Mouse (Mus musculus) embryonic facial prominence, embryonic 11.5 days (tissue): ENCODE data around the gene Olfr461. TPM values are rescaled to one million over a fixed set of nuclear protein-coding genes. Genes with fewer than 3 reads are reported as not detected.

Source experiments
- ATAC-seq: fragments of 200-750 bp; cut with Nextera tagmentation; replicated peaks from 2 replicates; pipeline ENCODE4 v1.8.0; 2017; ENCODE audit warnings: low read depth; ENCODE audit not compliant: insufficient number of reproducible peaks, low FRiP score, low TSS enrichment
- DNase-seq: peaks from one replicate; pipeline ENCODE4 v3.0.0-alpha.2; 2015; ENCODE audit warnings: low spot score
- H3K27ac ChIP-seq: fragments of 300-500 bp; sonication (generic); replicated peaks from 2 replicates; pipeline ENCODE4 v1.5.1; 2014; ENCODE audit warnings: mild to moderate bottlenecking, low read depth, low read length, control low read depth
- H3K27me3 ChIP-seq: fragments of 300-500 bp; sonication (generic); 2 replicates; pipeline ENCODE4 v1.6.1; 2014; ENCODE audit warnings: mild to moderate bottlenecking, low read length, moderate library complexity, mixed read lengths; ENCODE audit not compliant: control insufficient read depth, insufficient read depth
- H3K36me3 ChIP-seq: fragments of 300-500 bp; sonication (generic); replicated peaks from 2 replicates; pipeline ENCODE4 v1.6.1; 2014; ENCODE audit warnings: low read depth, mild to moderate bottlenecking, low read length, moderate library complexity, mixed read lengths; ENCODE audit not compliant: control insufficient read depth, insufficient read depth
- H3K4me1 ChIP-seq: fragments of 300-500 bp; sonication (generic); 2 replicates; pipeline ENCODE4 v1.6.1; 2014; ENCODE audit warnings: low read length, mixed read lengths; ENCODE audit not compliant: control insufficient read depth, insufficient read depth
- H3K4me2 ChIP-seq: fragments of 300-500 bp; sonication (generic); 2 replicates; pipeline ENCODE4 v1.6.1; 2014; ENCODE audit warnings: low read depth, mild to moderate bottlenecking, control low read depth, low read length, moderate library complexity
- H3K4me3 ChIP-seq: fragments of 300-500 bp; sonication (generic); 2 replicates; pipeline ENCODE4 v1.5.1; 2014; ENCODE audit warnings: low read depth, low read length, control low read depth
- H3K9ac ChIP-seq: fragments of 300-500 bp; sonication (generic); replicated peaks from 2 replicates; pipeline ENCODE4 v1.6.1; 2014; ENCODE audit warnings: mild to moderate bottlenecking, control low read depth, low read length
- H3K9me3 ChIP-seq: fragments of 300-500 bp; sonication (generic); replicated peaks from 2 replicates; pipeline ENCODE4 v1.6.1; 2016; ENCODE audit warnings: mild to moderate bottlenecking, low read length, inconsistent platforms, mixed read lengths; ENCODE audit not compliant: control insufficient read depth
- WGBS: fragments of 180-500 bp; shearing (Covaris S2); extraction: QIAGEN DNeasy Blood & Tissue Kit; methylation state at CpG from one replicate; pipeline ENCODE4 v1.1.7; 2014; 5-methylcytosine and 5-hydroxymethylcytosine counted together
- polyA plus RNA-seq: library from polyadenylated mRNA; unstranded; fragments of >200 nt; fragmentation: Nextera tagmentation; extraction: Ambion mirVana; gene quantifications from 2 replicates; pipeline ENCODE4 v1.2.1, GENCODE M21; 2014

The Olfr461 gene
- polyA plus RNA-seq, 1 experiment from 2014 or later: 0.06 TPM

- Histone ChIP-seq H3K4me2 (no peak within 1 kb of the TSS), H3K27ac (no peak within 1 kb of the TSS), H3K9me3 (no peaks in the 10 kb centered on the region), H3K36me3 (no peaks in the 10 kb centered on the region), H3K4me3 (no peak within 1 kb of the TSS), H3K27me3 (no peaks in the 10 kb centered on the region), H3K4me1 (no peaks in the 10 kb centered on the region), H3K9ac (no peak within 1 kb of the TSS)
- 92% methylated on average over 3 of the region's 3 CpGs for WGBS
- DNase-seq: no peak
- ATAC-seq: no peak
Measured at GRCm38 (mm10) chr6:40569187-40569586, 14.3 kb upstream of the Olfr461 start, which contains the start of gene Olfr460. Gene Olfr460 (plus strand): TSS chr6:40569487.

DNA sequence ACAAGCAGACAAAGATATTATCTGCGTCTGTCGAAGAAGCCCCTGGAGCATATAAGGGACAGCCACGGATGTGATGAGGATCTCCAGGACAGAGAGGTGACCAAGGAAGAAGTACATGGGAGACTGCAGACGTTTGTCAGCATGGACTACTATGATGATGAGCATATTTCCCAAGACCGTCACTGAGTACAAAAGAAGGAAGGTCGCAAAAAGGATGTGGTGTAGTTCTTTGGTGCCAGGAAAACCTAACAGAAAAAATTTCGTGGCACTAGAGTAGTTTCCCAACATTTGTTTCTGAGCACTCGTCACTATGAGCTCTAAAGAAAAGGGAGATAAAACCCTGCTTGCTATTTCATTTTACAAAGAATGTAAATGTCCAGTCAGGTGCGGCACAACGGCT is 10.2 kb downstream of the Olfr461 start:
- Histone ChIP-seq H3K27ac (no peak overlapping the region), H3K4me3 (no peak overlapping the region), H3K36me3 (no peaks in the 10 kb centered on the region), H3K9me3 (no peaks in the 10 kb centered on the region), H3K4me1 (no peaks in the 10 kb centered on the region), H3K4me2 (no peak overlapping the region), H3K9ac (no peak overlapping the region), H3K27me3 (no peaks in the 10 kb centered on the region)
- 86% methylated on average over 10 of the region's 10 CpGs for WGBS
- ATAC-seq: no peak
- no peak for DNase-seq

DNA sequence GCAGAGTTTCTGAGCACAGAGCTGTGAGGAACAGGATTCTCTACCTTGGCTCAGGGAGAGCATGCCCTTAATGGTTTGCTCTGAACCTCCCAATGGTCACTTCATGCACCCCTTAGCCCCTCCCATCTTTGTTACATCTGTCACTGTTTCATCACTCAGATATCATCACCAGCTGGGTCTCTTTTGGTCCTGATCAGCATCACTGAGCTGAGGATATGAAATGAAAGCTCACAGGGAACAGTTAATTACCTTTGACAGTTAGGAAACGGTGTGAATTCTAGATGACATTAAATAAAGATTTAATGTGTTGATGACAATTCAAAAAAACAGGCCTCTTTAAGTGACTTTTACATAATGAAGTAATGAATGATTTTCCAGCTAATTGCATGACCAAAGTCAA is 35.4 kb downstream of the Olfr461 start, which contains the start of gene Prss37:
TSS of gene Prss37 (minus strand) at position 101 of the 400 bp plus-strand sequence.
- 76% methylated on average over 1 of the region's 1 CpGs for WGBS
- no peaks in the 10 kb centered on the region for H3K27me3 ChIP-seq
- no peak for ATAC-seq
- no peak within 1 kb of the TSS for H3K9ac ChIP-seq
- H3K4me2 ChIP-seq: no peak within 1 kb of the TSS
- no peaks in the 10 kb centered on the region for H3K36me3 ChIP-seq
- no peak within 1 kb of the TSS for H3K4me3 ChIP-seq
- H3K9me3 ChIP-seq: no peaks in the 10 kb centered on the region
- H3K4me1 ChIP-seq: no peaks in the 10 kb centered on the region
- DNase-seq: no peak
- no peak within 1 kb of the TSS for H3K27ac ChIP-seq

GRCm38 (mm10) chr6:40493229-40493628 is 61.6 kb downstream of the Olfr461 start, which contains the start of gene Tas2r108:
Gene Tas2r108 (plus strand): TSS chr6:40493529.
- no peaks in the 10 kb centered on the region for H3K27me3 ChIP-seq
- DNase-seq (no peak), ATAC-seq (no peak)
- no peak within 1 kb of the TSS for H3K4me3 ChIP-seq
- WGBS: 84% methylated on average over 3 of the region's 3 CpGs
- H3K36me3 ChIP-seq: no peaks in the 10 kb centered on the region
- H3K9ac ChIP-seq: no peak within 1 kb of the TSS
- H3K9me3 ChIP-seq: no peaks in the 10 kb centered on the region
- H3K4me1 ChIP-seq: no peaks in the 10 kb centered on the region
- H3K27ac ChIP-seq: no peak within 1 kb of the TSS
- no peak within 1 kb of the TSS for H3K4me2 ChIP-seq

Other genes starting within 250 kb of the Olfr461 start
- gene Agk, start 229.9 kb downstream of the Olfr461 start, polyA plus RNA-seq: 49.9 and 50.1 TPM in 2 replicates
- 12.6 and 14.1 TPM in 2 replicates for gene E330009J07Rik, start 118.9 kb downstream of the Olfr461 start, polyA plus RNA-seq
- not detected in 2 replicates for gene Wee2, start 116.0 kb downstream of the Olfr461 start, polyA plus RNA-seq
- gene Ssbp1, start 83.7 kb downstream of the Olfr461 start, polyA plus RNA-seq: 174 and 202 TPM in 2 replicates
- not detected in 2 replicates for gene Tas2r137, start 63.8 kb downstream of the Olfr461 start, polyA plus RNA-seq
- gene Tas2r108, start 61.5 kb downstream of the Olfr461 start, polyA plus RNA-seq: 0.21 TPM in 1 of 2 replicates, not detected in the other
- gene Prss37, start 35.5 kb downstream of the Olfr461 start, polyA plus RNA-seq: not detected in 2 replicates
- gene Olfr460, start 14.4 kb upstream of the Olfr461 start, polyA plus RNA-seq: not detected in 2 replicates
- 0.74 and 1.5 TPM in 2 replicates for gene Clec5a, start 30.8 kb upstream of the Olfr461 start, polyA plus RNA-seq
- not detected in 2 replicates for gene Tas2r138, start 58.3 kb upstream of the Olfr461 start, polyA plus RNA-seq
- not detected in 2 replicates for gene Mgam, start 73.8 kb upstream of the Olfr461 start, polyA plus RNA-seq